Mouse (Mus musculus) heart, embryonic 12.5 days (tissue): ENCODE measurements around the gene Smurf2. TPM values are rescaled to one million over a fixed set of nuclear protein-coding genes. Genes with fewer than 3 reads are reported as not detected.

Source experiments
- ATAC-seq: fragments of 200-750 bp; cut with Nextera tagmentation; 2 replicates; pipeline ENCODE4 v1.8.0; 2017; ENCODE audit warnings: moderate TSS enrichment, moderate library complexity; ENCODE audit not compliant: insufficient number of reproducible peaks, low FRiP score
- H3K27ac ChIP-seq: fragments of 300-500 bp; sonication (generic); 2 replicates; pipeline ENCODE4 v1.5.1; 2016; ENCODE audit warnings: mild to moderate bottlenecking, moderate library complexity; ENCODE audit not compliant: poor library complexity, severe bottlenecking
- H3K27me3 ChIP-seq: fragments of 300-500 bp; sonication (generic); replicated peaks from 2 replicates; pipeline ENCODE4 v1.6.1; 2016; ENCODE audit warnings: mild to moderate bottlenecking, moderate library complexity
- H3K36me3 ChIP-seq: fragments of 300-500 bp; sonication (generic); 2 replicates; pipeline ENCODE4 v1.6.1; 2016; ENCODE audit warnings: mild to moderate bottlenecking, moderate library complexity
- H3K4me1 ChIP-seq: fragments of 300-500 bp; sonication (generic); replicated peaks from 2 replicates; pipeline ENCODE4 v1.6.1; 2016; ENCODE audit warnings: mild to moderate bottlenecking
- H3K4me2 ChIP-seq: fragments of 300-500 bp; sonication (generic); 2 replicates; pipeline ENCODE4 v1.6.1; 2016; ENCODE audit warnings: mild to moderate bottlenecking, moderate library complexity
- H3K4me3 ChIP-seq: fragments of 300-500 bp; sonication (generic); 2 replicates; pipeline ENCODE4 v1.5.1; 2016; ENCODE audit warnings: mild to moderate bottlenecking
- H3K9ac ChIP-seq: fragments of 300-500 bp; sonication (generic); 2 replicates; pipeline ENCODE4 v1.6.1; 2016; ENCODE audit warnings: mild to moderate bottlenecking, moderate library complexity
- H3K9me3 ChIP-seq: fragments of 300-500 bp; sonication (generic); replicated peaks from 2 replicates; pipeline ENCODE4 v1.6.1; 2016; ENCODE audit warnings: mild to moderate bottlenecking, moderate library complexity
- WGBS: fragments of 180-500 bp; shearing (Covaris S2); methylation state at CpG from one replicate; pipeline ENCODE4 v1.1.7; 2016; 5-methylcytosine and 5-hydroxymethylcytosine counted together
- polyA plus RNA-seq: library from polyadenylated mRNA; unstranded; fragments of >200 nt; fragmentation: Nextera tagmentation; extraction: Ambion mirVana; gene quantifications from 2 replicates; pipeline ENCODE4 v1.2.1, GENCODE M21; 2016

The Smurf2 gene
- polyA plus RNA-seq = 12.0 and 12.2 TPM in 2 replicates

GRCm38 (mm10) chr11:106920551-106921379 is at the start of gene Smurf2:
Gene Smurf2, minus strand, starts transcription at chr11:106920715.
- peaks cover 16% of the 10 kb centered on the region for H3K4me1 ChIP-seq
- peak within 1 kb of the TSS; percentile 75 for H3K4me2 ChIP-seq
- no peaks in the 10 kb centered on the region for H3K9me3 ChIP-seq
- peak within 1 kb of the TSS; percentile 94 for H3K27ac ChIP-seq
- H3K9ac ChIP-seq = peak within 1 kb of the TSS; percentile 95
- 3% methylated on average over 58 of the region's 72 CpGs for WGBS
- no peaks in the 10 kb centered on the region for H3K27me3 ChIP-seq
- no peaks in the 10 kb centered on the region for H3K36me3 ChIP-seq
- peak within 1 kb of the TSS; percentile 83 for H3K4me3 ChIP-seq
- peak; percentile 96 for ATAC-seq

DNA sequence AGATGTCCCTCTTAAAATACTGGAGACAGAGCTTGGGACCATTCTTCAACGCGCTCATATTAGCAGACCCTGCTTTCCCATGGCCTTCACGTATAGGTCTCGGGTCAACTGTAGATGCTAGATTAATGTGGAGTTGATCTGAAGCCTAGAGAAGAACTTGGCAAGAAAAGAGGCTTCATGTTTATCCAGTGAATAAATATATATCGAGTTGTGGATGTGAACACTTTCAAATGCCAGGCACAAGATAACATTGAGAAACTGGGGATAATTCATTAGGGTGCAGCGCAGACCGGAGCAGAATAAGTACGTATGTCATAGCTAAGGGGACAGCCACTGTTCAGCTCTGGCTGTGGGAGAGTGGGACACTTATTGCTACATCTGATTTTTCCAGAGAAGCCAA is 49.3 kb upstream of the Smurf2 start:
- H3K36me3 ChIP-seq = no peaks in the 10 kb centered on the region
- no peak for ATAC-seq
- no peak overlapping the region for H3K4me3 ChIP-seq
- no peaks in the 10 kb centered on the region for H3K9me3 ChIP-seq
- H3K27ac ChIP-seq = no peak overlapping the region
- no peak overlapping the region for H3K4me2 ChIP-seq
- 89% methylated on average over 8 of the region's 8 CpGs for WGBS
- no peaks in the 10 kb centered on the region for H3K27me3 ChIP-seq
- 0 out of 2 replicates have a peak, but pooled peaks cover 5% of the 10 kb centered on the region for H3K4me1 ChIP-seq
- H3K9ac ChIP-seq = no peak overlapping the region

DNA sequence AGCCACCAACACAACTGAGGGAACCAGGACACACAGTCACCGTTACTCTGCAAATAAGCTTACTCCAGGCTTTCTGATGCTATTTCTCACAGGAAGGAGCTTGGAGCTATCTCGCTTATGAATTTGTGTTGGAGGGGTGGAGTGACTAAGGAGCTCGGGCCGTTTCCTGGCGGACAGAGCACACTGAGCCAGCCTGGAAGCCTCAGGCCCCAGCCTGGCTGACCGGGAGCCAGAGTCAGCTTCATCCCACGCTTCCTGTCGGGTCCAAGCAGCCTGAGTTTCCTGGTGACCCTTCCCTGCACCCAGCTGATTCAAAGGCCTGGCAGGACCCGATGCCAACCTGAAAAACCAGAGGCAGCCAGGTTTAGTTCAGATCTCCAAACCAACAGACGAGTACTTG is 47.1 kb upstream of the Smurf2 start:
- Histone ChIP-seq H3K4me1 (0 out of 2 replicates have a peak, but pooled peaks cover 5% of the 10 kb centered on the region), H3K4me2 (no peak overlapping the region), H3K36me3 (no peaks in the 10 kb centered on the region), H3K9ac (no peak overlapping the region), H3K27ac (peak overlapping the region; percentile 65), H3K27me3 (no peaks in the 10 kb centered on the region), H3K4me3 (no peak overlapping the region), H3K9me3 (no peaks in the 10 kb centered on the region)
- 48% methylated on average over 10 of the region's 10 CpGs for WGBS
- peak; percentile 73 for ATAC-seq

- Histone ChIP-seq H3K9me3 (no peaks in the 10 kb centered on the region), H3K4me1 (peaks cover 17% of the 10 kb centered on the region), H3K36me3 (no peaks in the 10 kb centered on the region), H3K27ac (no peak overlapping the region), H3K9ac (no peak overlapping the region), H3K4me3 (no peak overlapping the region), H3K27me3 (no peaks in the 10 kb centered on the region), H3K4me2 (no peak overlapping the region)
- ATAC-seq = no peak
- 87% methylated on average over 4 of the region's 4 CpGs for WGBS
Measured at GRCm38 (mm10) chr11:106965881-106966280, 45.4 kb upstream of the Smurf2 start.

DNA sequence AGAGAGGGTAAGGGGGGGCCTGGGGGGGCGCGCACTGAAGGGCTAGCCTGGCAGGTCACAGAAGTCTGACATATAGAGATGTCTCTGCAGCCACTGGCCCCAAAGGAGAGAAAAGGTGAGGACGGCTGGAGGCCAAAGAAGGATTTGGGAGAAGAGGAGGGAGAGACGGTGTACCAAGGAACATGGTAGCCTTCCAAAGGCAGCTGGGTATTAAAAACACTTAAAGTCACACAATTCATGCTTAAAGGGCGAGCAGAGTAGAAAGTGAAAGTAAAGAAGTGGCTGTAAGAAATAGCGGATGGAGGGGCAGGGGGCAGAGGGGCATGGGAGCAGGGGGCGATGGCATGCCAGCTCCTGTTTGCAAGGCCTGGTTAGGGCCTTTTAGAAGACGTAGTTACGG is 41.8 kb upstream of the Smurf2 start:
- Histone ChIP-seq H3K4me3 (no peak overlapping the region), H3K36me3 (no peaks in the 10 kb centered on the region), H3K9ac (no peak overlapping the region), H3K27ac (0 out of 2 replicates have a peak overlapping the region, but pooled peaks have one; percentile 16), H3K4me1 (peaks cover 18% of the 10 kb centered on the region), H3K27me3 (no peaks in the 10 kb centered on the region), H3K9me3 (0 out of 2 replicates have a peak, but pooled peaks cover 8% of the 10 kb centered on the region), H3K4me2 (no peak overlapping the region)
- 78% methylated on average over 9 of the region's 9 CpGs for WGBS
- ATAC-seq = no peak

DNA sequence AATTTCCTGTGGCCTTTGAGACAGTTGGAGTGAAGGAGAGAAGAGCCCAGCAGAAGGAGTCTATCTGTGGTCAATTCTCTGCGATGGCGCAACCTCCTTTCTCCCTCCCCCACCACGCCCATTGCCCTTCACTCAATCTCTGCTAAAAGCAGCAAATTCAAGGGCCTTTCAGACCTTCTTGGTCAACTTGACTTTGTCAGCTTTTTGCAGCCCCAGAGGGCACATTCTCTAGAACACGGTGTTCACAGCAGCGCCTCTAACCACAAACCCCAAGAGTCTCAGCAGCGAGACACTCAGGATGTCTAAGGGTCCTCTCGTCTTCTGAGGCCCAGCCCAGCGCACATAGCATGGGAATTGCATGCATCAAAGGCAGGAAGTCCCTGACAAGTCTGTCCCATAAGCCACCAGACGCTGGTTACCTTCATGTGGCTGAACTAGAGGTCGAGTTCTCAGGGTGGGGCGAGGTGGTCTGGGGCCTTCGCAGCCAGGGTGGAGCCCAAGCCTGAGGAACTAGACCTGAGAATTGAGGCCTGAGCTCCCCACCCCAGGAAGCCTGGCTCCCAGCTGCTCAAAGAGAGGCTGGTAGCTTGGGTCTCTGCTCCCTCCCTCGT is 41.1 kb upstream of the Smurf2 start:
- WGBS = 61% methylated on average over 13 of the region's 13 CpGs
- Histone ChIP-seq H3K4me2 (no peak overlapping the region), H3K9me3 (0 out of 2 replicates have a peak, but pooled peaks cover 8% of the 10 kb centered on the region), H3K27me3 (no peaks in the 10 kb centered on the region), H3K4me1 (peaks cover 20% of the 10 kb centered on the region), H3K4me3 (no peak overlapping the region), H3K27ac (0 out of 2 replicates have a peak overlapping the region, but pooled peaks have one; percentile 16), H3K36me3 (no peaks in the 10 kb centered on the region), H3K9ac (no peak overlapping the region)
- ATAC-seq = peak; percentile 40; the same call in 1 of the 2 replicates

- no peak overlapping the region for H3K9ac ChIP-seq
- 0 out of 2 replicates have a peak, but pooled peaks cover 8% of the 10 kb centered on the region for H3K9me3 ChIP-seq
- no peak overlapping the region for H3K27ac ChIP-seq
- no peak overlapping the region for H3K4me2 ChIP-seq
- 85% methylated on average over 5 of the region's 5 CpGs for WGBS
- H3K4me3 ChIP-seq = no peak overlapping the region
- no peak for ATAC-seq
- peaks cover 23% of the 10 kb centered on the region for H3K4me1 ChIP-seq
- H3K27me3 ChIP-seq = no peaks in the 10 kb centered on the region
- no peaks in the 10 kb centered on the region for H3K36me3 ChIP-seq
Measured at GRCm38 (mm10) chr11:106959121-106959520, 38.6 kb upstream of the Smurf2 start.

- Histone ChIP-seq H3K4me3 (no peak overlapping the region), H3K9me3 (0 out of 2 replicates have a peak, but pooled peaks cover 8% of the 10 kb centered on the region), H3K27ac (no peak overlapping the region), H3K4me2 (no peak overlapping the region), H3K9ac (no peak overlapping the region), H3K27me3 (no peaks in the 10 kb centered on the region), H3K36me3 (no peaks in the 10 kb centered on the region), H3K4me1 (peaks cover 23% of the 10 kb centered on the region)
- 53% methylated on average over 6 of the region's 6 CpGs for WGBS
- ATAC-seq = no peak
Measured at GRCm38 (mm10) chr11:106958407-106959071, 38.0 kb upstream of the Smurf2 start.

GRCm38 (mm10) chr11:106957271-106957980 is 36.9 kb upstream of the Smurf2 start:
- Histone ChIP-seq H3K27me3 (no peaks in the 10 kb centered on the region), H3K4me2 (no peak overlapping the region), H3K9ac (no peak overlapping the region), H3K27ac (peak overlapping the region; percentile 72), H3K4me1 (peaks cover 22% of the 10 kb centered on the region), H3K36me3 (no peaks in the 10 kb centered on the region), H3K4me3 (no peak overlapping the region), H3K9me3 (0 out of 2 replicates have a peak, but pooled peaks cover 8% of the 10 kb centered on the region)
- WGBS = 56% methylated on average over 12 of the region's 12 CpGs
- peak; percentile 67 for ATAC-seq

GRCm38 (mm10) chr11:106954566-106954965 is 34.1 kb upstream of the Smurf2 start:
- H3K36me3 ChIP-seq = no peaks in the 10 kb centered on the region
- WGBS = 60% methylated on average over 8 of the region's 8 CpGs
- peaks cover 11% of the 10 kb centered on the region for H3K4me1 ChIP-seq
- H3K9ac ChIP-seq = no peak overlapping the region
- no peak for ATAC-seq
- H3K27ac ChIP-seq = no peak overlapping the region
- H3K9me3 ChIP-seq = 0 out of 2 replicates have a peak, but pooled peaks cover 8% of the 10 kb centered on the region
- no peaks in the 10 kb centered on the region for H3K27me3 ChIP-seq
- no peak overlapping the region for H3K4me3 ChIP-seq
- H3K4me2 ChIP-seq = no peak overlapping the region
